Comparison of ENCODE assay signal across 29 mouse cellular contexts in genomic region chr2:147338729-147339128, GRCm38 (mm10). TPM values are rescaled to one million over a fixed set of nuclear protein-coding genes. Genes with fewer than 3 reads are reported as not detected.
DNase-seq lines count a peak whose midpoint lies in the region; ATAC-seq and TF ChIP-seq lines count a peak whose summit lies in the region.
"Had no signal": no experiment of that assay in that cellular context is flagged by ENCODE, and none has a peak within 500 bp of the region (broad histone marks: within the 10 kb centered on the region; RNA-seq: fewer than 3 reads in every experiment).

No protein-coding gene starts in this region.

- H3K36me3 ChIP-seq in ES-E14 (ENCODE audit: control insufficient read depth, insufficient read depth, low read length, poor library complexity, severe bottlenecking), result no peaks in the 10 kb centered on the region
- H3K36me3 ChIP-seq in limb, embryonic 13.5 days, result no peaks in the 10 kb centered on the region

- no peaks in the 10 kb centered on the region for H3K9me3 ChIP-seq in ES-E14 (ENCODE audit: control insufficient read depth, insufficient read depth, low read depth, low read length)
- no peaks in the 10 kb centered on the region for H3K9me3 ChIP-seq in limb, embryonic 13.5 days

- no peak overlapping the region; the same call in 1 of the 2 replicates for H3K9ac ChIP-seq in ES-E14 (ENCODE audit: insufficient read depth, low read depth, low read length, poor library complexity, severe bottlenecking)
- 0 out of 2 replicates have a peak overlapping the region, but pooled peaks have one; percentile 19 for H3K9ac ChIP-seq in limb, embryonic 13.5 days
- H3K9ac ChIP-seq: liver, postnatal 0 days had no signal

- H3K4me2 ChIP-seq in limb, embryonic 13.5 days (replicated peaks), result peak overlapping the region; percentile 34; the same call in 1 of the 2 replicates
- H3K4me2 ChIP-seq: liver, embryonic 11.5 days had no signal

- peak; percentile 34; the same call in 1 of the 2 replicates for ATAC-seq in limb, embryonic 13.5 days (ENCODE audit: low FRiP score, low read depth)
- no peak for ATAC-seq in erythroid progenitor cell, adult 5-6 weeks (replicated peaks; ENCODE audit: low FRiP score, poor library complexity, severe bottlenecking)
- ATAC-seq: forebrain, embryonic 14.5 days; intestine, postnatal 0 days; liver, postnatal 0 days; lung, postnatal 0 days; midbrain, embryonic 16.5 days had no signal

- H3K4me3 ChIP-seq in ES-E14 (ENCODE audit: insufficient read depth in 1 of 2, low read depth in 1 of 2, low read length in 2 of 2, poor library complexity in 1 of 2, severe bottlenecking in 1 of 2), result peak overlapping the region; percentile 32 to 46; a peak in 3 of 4 replicates
- no peak overlapping the region for H3K4me3 ChIP-seq in limb, embryonic 13.5 days
- H3K4me3 ChIP-seq: erythroblast, embryonic 14.5 days; heart, adult 2 months; layer of hippocampus, adult 2 months had no signal

- no peaks in the 10 kb centered on the region for H3K4me1 ChIP-seq in ES-E14 (ENCODE audit: control insufficient read depth in 2 of 2, insufficient read depth in 2 of 2, low read length in 2 of 2, poor library complexity in 1 of 2)
- peaks cover 18% of the 10 kb centered on the region for H3K4me1 ChIP-seq in limb, embryonic 13.5 days

- intact Hi-C loops in left cerebral cortex, postnatal 4 days (cut with DNase I), result no loop called here
- intact Hi-C loops in left cerebral cortex, postnatal 36 days (cut with DNase I), result no loop called here

- in situ Hi-C loops in ES-E14 (cut with MboI; ENCODE audit: low sequenced_read_pairs in 2 of 2, unreplicated experiment in 2 of 2), result no loop called here

- H3K27me3 ChIP-seq in limb, embryonic 13.5 days, result peaks cover 29% of the 10 kb centered on the region; the same call in 1 of the 2 replicates

- 43% methylated on average over 15 of the region's 15 CpGs for WGBS in limb, embryonic 13.5 days

- no peak overlapping the region for H3K27ac ChIP-seq in ES-E14 (ENCODE audit: insufficient read depth, low read depth, low read length, poor library complexity, severe bottlenecking)
- H3K27ac ChIP-seq in limb, embryonic 13.5 days, result no peak overlapping the region
- H3K27ac ChIP-seq: heart, adult 2 months; layer of hippocampus, adult 2 months; macrophage had no signal

- peak; percentile 37 to 44 for DNase-seq in cerebellum, postnatal 14 days
- no peak for DNase-seq in cerebellum, postnatal 36 days
- peak; percentile 86 for DNase-seq in left cerebral cortex, postnatal 4 days
- no peak for DNase-seq in left cerebral cortex, postnatal 36 days (ENCODE audit: low spot score in 2 of 2)
- DNase-seq in ES-E14 (ENCODE audit: low read depth, low spot score), result no peak
- DNase-seq in heart, adult 9 months (ENCODE audit: low spot score in 2 of 2), result no peak
- DNase-seq: cerebellum, adult 11-12 months; gastrocnemius, postnatal 14 days; heart, adult 2 months; heart, postnatal 4 days; kidney, postnatal 25 days; liver, postnatal 0 days had no signal

TF ChIP-seq in ES-E14, 5 proteins besides CTCF, POLR2A, EP300 and RAD21:
- no peak for TF ChIP-seq MAFK (IDR thresholded peaks at IDR 0.05; ENCODE audit: insufficient read depth, low read depth, low read length)
- TF ChIP-seq CHD2 (IDR thresholded peaks at IDR 0.05; ENCODE audit: low read depth, low read length), result no peak
- no peak for TF ChIP-seq HCFC1 (IDR thresholded peaks at IDR 0.05; ENCODE audit: borderline replicate concordance, insufficient read depth, low read length)
- no peak for TF ChIP-seq ZNF384 (IDR thresholded peaks at IDR 0.05; ENCODE audit: low read depth, low read length)
- no peak for TF ChIP-seq ZC3H11A (IDR thresholded peaks at IDR 0.05; ENCODE audit: borderline replicate concordance, low read depth, low read length)

RNA-seq across cellular contexts. Expression of gene Pax1, which starts 23.0 kb away (rescaled TPM):
- not detected for total RNA-seq in left cerebral cortex, postnatal 4 days (2021)
- not detected for total RNA-seq in left cerebral cortex, postnatal 36 days (2021)
- total RNA-seq in ES-E14 (2012; rRNA removed), result 0.31 TPM in 1 of 2 replicates, not detected in the other
- polyA plus RNA-seq in limb, embryonic 13.5 days (2015; fragmentation: Nextera tagmentation; extraction: Ambion mirVana), result 1.8 and 2.8 TPM in 2 replicates
- not detected in 2 replicates for total RNA-seq in erythroid progenitor cell, adult 5-6 weeks (2015; ENCODE audit: low replicate concordance)
- total RNA-seq in erythroid progenitor cell, adult 5-6 weeks (2017; ENCODE audit: low replicate concordance), result not detected in 2 replicates
- total RNA-seq: heart, adult 2 months; heart, postnatal 4 days; layer of hippocampus, postnatal 25 days; left cerebral cortex, postnatal 10 days; neutrophil, adult 5-6 weeks had no signal
- polyA plus RNA-seq: erythroblast, embryonic 14.5 days; forebrain, embryonic 14.5 days; heart, embryonic 14.5 days; intestine, postnatal 0 days; kidney, embryonic 14.5 days; lung, postnatal 0 days; macrophage; midbrain, embryonic 16.5 days; small intestine, adult 2 months; stomach, embryonic 16.5 days had no signal

Comparison
In these comparisons a context has a peak if more than half of its experiments do, and no peak if none do; other contexts are left out.
1. DNase-seq: peak in cerebellum, postnatal 14 days (2 of 2) and left cerebral cortex, postnatal 4 days (single experiment); none in cerebellum, postnatal 36 days (0 of 2), left cerebral cortex, postnatal 36 days (0 of 2), ES-E14 (single experiment) and heart, adult 9 months (0 of 2).